Mouse (Mus musculus): Measurements from ENCODE around the gene Lcp2.

- TF ChIP-seq POLR2A (IDR thresholded peaks at IDR 0.05; ENCODE audit: control insufficient read depth, low read depth, low read length) (no peak), CTCF (IDR thresholded peaks at IDR 0.05; ENCODE audit: control insufficient read depth, insufficient read depth, insufficient replicate concordance, low read depth, low read length) (no peak)
These were observed 46.3 kb upstream of the Lcp2 start for GRCm38 (mm10) chr11:34000416-34000815.

Data from testis, adult 2 months (tissue).